Mouse (Mus musculus) adrenal gland, postnatal 14 days (tissue): Measurements from ENCODE around the gene Vars. TPM values are rescaled to one million over a fixed set of nuclear protein-coding genes. Genes with fewer than 3 reads are reported as not detected.
"Not testable (repeated sequence)": the region's sequence is repeated elsewhere in the genome, so short reads cannot be mapped to it uniquely, and the experiment has no call there.

Experiments used
- DNase-seq: peaks from one replicate; pipeline ENCODE4 v3.0.0; 2021; ENCODE audit warnings: mixed read lengths
- long read RNA-seq, 2 experiments: library from polyadenylated mRNA; stranded (forward); transcript quantifications; one replicate each; pipeline ENCODE4 v2.0.0; 2021
- total RNA-seq: library from RNA; stranded (reverse); gene quantifications from 2 replicates; pipeline ENCODE4 v1.2.3, GENCODE M21; 2021

The Vars gene
- 55.3 and 71.7 TPM in 2 replicates for total RNA-seq
- long read RNA-seq, experiment 1, full-length matches to known transcripts: 54 of 121 reads
- long read RNA-seq, experiment 1, partial matches to known transcripts: 47 of 121 reads
- long read RNA-seq, experiment 1, other reads (novel, unspliced or antisense): 20 of 121 reads
- long read RNA-seq, experiment 2, full-length matches to known transcripts: 34 of 83 reads
- long read RNA-seq, experiment 2, partial matches to known transcripts: 39 of 83 reads
- long read RNA-seq, experiment 2, other reads (novel, unspliced or antisense): 10 of 83 reads

DNA sequence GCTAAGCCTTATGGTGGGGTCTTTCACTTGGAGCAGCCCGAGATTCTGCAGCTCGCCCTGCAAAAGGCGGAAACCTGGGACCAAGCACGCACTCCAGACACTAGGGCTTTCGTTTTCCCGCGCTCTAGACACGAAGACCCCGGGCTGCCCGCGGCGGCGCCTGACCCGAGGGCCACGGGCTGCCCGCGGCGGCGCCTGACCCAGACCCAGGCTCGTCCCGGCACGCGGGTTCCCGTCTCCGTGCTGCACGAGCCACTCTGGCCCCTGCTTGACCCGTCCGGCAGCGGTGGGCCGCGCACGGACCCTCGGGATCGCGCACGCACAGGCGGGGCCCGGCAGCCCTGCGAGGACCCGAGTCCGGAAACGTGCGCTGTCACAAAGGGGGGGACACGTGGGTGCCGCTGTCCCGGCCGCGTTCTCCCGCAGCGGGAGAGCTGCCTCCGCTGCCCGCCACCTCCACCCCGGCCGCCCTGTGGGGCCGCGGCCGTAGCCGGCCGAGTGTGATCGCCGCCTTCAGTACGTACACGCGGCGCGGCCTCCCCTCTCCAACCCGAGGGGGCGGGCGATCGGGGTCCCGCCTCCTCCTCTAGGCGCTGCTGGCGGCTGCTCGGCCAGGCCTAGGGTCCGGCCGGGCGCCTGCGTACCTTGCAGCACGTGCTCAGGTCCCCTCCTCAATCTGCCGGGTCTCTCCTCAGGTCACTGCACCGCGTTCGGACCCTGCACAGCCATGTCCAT lies at the start of gene Vars:
Gene Vars (plus strand): TSS at position 271 of the 735 bp plus-strand sequence.
- DNase-seq: peak; percentile 93

DNA sequence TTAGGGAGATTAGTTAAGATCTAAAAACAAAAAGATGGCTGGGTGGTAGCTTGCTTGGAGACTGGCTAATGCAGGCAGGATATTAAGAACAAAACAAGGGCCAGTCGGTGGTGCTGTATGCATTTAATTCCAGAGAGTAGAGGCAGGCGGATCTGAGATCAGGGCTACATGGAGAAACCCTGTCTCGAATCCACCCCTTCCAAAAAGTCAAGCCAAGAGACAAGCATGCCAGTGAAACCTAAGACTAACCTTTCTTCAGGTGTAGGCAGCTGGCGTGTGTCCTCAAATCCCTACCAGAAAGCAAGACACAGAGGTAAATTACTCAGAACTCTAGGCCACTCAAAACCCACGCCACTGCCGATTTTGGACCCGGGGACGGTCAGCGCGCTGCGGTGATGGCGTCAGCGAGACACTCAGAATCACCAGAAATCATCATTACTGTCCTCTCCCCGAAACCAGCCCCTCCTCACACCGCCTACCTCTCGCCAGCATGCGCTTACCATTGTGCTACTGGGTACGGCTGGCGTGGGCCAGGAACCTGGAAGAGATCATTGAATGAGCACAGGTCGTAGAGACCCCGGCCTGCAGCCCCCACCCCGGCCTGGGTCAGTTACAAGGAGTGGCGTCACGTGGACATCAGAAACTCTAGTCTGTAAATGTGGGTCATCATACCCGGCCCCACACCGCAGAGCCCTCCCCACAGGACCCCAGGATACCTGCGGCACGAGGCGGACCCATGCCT lies 49.0 kb upstream of the Vars start:
- DNase-seq: no peak

DNA sequence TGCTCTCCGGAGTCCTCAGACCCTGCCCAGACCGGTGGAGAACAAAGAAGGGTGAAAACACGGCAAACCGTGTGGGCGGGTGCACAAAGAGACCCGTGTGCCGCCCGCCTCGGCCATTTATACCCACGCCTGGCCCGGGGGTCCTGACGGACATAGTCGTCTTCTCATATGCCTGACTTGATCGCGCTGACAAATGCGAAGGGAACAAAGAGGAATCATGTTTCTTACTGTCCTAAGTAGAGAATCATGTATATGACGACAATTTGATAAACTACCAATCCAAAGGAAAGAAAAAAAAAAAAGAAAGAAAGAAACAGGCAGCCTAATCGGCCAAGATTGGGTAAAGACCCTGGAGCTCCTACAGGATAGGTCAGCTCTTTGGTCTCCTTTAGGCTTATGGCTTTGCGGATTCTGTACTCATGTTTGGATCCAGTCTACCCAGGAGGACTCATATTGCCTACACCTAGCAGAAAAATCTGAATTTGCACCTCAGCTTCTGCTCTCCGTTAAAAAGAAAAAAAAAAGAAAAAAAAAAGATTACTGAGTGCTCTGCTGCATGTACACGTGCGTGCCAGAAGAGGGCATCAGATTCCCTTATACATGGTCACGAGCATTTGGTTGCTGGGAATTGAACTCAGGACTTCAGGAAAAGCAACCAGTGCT lies 48.3 kb upstream of the Vars start:
- DNase-seq: peak; percentile 90

DNA sequence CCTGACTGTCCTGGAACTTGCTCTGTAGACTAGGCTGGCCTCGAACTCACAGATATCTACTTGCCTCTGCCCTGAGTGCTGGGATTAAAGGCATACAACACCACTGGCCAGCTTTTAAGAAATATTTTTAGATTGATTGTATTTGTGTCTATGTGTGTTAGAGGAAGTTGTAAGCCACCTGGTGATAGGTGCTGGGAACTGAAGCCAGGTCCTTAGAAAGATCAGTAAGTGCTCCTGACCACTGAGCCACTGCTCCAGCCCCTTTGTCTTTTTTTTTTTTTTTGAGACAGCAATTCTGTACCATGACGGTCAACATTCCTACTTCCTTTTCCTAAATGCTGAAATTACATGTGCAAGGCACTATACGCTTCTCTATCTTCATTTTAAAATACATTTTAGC lies 47.5 kb upstream of the Vars start:
- no peak for DNase-seq

DNA sequence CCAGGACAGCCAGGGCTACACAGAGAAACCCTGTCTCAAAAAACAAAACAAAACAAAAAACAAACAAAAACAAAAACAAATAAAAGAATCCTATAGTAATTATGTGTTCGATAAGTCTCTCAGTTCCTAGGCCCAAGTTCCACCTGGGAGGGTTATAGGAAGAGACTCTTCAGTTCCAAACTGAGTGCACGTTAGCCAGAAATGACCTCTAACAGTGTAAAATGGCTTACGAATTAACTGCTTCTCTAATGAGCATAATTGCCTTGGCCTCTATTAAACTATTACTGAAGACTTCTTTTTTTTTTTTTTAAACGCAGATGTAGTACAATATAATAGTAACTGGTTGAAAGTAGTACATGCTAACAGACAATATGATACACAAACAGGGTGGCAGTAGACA lies 46.9 kb upstream of the Vars start:
- DNase-seq: no peak

DNA sequence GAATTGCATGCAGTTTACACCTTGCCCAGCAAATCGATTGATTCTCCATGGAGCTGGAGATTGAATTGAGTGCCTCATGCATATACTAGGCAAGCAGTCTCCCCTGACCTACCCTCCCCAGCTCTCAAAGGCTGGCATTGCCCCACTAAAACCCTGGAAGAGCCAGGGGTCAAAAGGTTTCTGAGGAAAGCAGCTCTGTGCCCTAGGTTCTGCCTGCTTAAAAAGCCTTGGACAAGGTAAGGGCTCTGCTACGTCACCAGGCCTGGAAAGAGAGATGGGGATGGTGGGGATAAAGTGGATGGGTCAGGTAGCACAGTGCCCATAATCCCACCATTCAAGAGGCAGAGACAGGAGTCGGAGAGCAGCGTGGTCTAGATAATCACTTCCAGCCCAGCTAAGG lies 46.0 kb upstream of the Vars start:
- DNase-seq: no peak

DNA sequence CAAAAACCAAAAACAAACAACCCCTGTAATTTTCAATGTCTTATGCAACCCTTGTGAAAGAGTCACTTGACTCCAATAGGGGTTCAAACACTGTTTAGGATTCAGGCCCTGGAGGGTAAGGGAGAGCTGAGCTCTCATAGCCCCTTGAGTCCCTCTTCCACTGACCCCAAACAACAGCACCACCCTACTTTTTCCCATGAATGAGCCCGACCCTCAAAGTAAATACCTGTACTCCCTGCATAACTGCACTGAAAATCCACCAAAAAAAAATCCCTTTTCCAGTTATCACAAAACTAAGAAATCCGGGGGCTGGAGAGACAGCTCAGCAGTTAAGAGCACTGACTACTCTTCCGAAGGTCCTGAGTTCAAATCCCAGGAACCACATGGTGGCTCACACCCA lies 44.9 kb upstream of the Vars start:
- DNase-seq: no peak

DNA sequence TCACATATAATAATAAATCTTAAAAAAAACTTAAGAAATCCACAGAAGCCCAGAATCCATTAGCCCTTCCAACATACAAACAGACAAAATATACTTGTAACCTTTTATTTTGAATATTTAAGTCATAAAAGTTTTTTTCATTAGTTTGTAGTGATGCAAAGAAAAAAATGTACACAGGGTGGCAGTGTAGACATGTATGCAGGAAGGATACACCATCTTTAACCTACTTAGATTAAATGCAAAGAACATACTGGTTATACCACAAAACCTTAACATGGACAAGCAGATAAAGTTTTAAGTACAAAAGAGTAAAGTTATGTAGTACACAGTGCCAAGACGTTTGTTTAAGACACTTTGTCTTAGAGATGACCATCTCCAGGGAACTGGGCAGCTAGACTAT lies 44.4 kb upstream of the Vars start:
- DNase-seq: no peak

DNA sequence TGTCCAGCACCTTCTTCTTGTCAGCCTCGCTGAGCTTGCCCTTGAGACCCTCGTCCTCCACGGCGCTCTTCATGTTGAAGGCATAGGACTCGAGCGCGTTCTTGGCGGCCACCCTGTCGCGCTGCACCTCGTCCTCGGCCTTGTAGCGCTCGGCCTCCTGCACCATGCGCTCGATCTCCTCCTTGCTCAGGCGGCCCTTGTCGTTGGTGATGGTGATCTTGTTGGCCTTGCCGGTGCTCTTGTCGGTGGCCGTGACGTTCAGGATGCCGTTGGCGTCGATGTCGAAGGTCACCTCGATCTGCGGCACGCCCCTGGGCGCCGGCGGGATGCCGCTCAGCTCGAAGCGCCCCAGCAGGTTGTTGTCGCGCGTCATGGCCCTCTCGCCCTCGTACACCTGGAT lies 43.5 kb upstream of the Vars start:
- peak; percentile 53 for DNase-seq

DNA sequence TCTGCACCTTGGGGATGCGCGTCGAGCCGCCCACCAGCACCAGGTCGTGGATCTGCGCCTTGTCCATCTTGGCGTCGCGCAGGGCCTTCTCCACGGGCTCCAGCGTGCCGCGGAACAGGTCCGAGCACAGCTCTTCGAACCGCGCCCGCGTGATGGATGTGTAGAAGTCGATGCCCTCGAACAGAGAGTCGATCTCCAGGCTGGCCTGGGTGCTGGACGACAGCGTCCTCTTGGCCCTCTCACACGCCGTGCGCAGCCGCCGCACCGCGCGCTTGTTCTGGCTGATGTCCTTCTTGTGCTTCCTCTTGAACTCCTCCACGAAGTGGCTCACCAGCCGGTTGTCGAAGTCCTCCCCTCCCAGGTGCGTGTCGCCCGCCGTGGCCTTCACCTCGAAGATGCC lies 42.8 kb upstream of the Vars start:
- DNase-seq: not testable (repeated sequence)

DNA sequence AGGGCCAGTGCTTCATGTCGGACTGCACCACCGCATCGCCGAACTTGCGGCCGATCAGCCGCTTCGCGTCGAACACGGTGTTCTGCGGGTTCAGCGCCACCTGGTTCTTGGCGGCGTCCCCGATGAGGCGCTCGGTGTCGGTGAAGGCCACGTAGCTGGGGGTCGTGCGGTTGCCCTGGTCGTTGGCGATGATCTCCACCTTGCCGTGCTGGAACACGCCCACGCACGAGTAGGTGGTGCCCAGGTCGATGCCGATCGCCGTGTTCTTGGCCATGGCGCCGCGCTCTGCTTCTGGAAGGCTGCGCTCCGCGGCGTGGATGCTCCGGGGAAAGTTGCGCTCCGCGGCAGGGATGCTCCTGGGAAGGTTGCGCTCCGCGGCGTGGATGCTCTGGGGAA lies 42.1 kb upstream of the Vars start:
- DNase-seq: not testable (repeated sequence)

DNA sequence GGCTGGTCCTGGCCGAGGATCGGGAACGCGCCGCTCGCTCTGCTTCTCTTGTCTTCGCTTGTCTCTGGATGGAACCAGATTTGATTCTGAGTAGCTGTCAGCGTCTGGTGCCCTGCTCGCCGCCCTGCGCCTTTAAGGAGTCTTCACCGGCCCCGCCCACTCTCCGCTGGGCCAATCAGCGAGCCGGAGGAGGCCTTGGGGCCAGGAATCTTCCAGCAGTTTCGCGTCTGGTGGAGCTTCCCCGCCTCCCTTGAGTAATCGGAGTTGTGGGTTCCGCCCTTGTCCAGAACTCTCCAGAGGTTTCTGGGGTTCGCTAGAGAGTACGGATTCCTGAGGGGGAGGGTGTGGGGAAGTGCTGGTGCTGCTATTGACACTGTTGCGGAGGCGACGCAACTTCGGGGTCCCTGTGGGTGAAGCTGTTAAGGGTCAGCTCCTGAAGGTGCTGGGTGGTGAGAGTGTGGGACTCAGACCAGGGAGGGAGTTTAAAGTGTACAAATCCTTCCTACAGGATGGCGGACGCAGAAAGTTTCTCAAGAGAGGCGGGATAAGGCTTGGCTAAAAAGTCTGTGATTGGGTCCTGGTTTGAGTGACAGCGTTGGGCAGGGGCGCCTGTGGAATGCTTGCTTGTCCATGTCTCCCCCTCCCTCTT lies 41.5 kb upstream of the Vars start, which contains the start of gene Hspa1b:
Gene Hspa1b (minus strand): TSS at position 109 of the 649 bp plus-strand sequence.
- DNase-seq: peak; percentile 85

DNA sequence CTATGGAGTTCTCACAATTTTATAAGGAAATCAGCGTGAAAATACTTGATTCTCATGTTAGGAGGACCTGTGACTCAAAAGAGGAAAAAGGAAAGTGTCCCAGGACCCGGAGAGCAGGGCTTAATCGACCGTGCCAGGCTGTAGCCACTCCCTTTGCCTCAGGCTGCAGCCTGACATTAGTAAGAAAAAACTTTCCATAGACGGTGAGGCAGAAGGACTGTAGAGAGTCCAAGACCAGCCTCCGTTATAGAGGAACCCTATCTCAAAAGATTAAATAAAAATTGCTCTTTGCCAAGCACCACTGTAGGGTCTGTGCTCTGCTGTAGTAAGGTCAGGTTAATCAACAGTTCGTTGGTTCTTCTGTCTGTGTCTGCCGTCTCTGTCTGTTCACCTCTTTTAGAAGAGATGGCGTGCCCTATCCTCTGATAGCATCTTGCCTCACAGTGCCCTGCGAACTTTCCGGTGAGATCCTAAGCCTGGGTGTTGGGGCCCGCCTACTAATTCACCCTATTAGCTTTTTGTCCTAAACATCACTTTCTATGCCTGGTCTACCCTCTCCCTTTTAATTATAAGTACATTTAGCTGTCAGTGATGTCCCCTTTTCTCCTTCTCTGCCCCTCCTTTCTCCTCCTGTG lies 40.8 kb upstream of the Vars start:
- peak; percentile 56 for DNase-seq

DNA sequence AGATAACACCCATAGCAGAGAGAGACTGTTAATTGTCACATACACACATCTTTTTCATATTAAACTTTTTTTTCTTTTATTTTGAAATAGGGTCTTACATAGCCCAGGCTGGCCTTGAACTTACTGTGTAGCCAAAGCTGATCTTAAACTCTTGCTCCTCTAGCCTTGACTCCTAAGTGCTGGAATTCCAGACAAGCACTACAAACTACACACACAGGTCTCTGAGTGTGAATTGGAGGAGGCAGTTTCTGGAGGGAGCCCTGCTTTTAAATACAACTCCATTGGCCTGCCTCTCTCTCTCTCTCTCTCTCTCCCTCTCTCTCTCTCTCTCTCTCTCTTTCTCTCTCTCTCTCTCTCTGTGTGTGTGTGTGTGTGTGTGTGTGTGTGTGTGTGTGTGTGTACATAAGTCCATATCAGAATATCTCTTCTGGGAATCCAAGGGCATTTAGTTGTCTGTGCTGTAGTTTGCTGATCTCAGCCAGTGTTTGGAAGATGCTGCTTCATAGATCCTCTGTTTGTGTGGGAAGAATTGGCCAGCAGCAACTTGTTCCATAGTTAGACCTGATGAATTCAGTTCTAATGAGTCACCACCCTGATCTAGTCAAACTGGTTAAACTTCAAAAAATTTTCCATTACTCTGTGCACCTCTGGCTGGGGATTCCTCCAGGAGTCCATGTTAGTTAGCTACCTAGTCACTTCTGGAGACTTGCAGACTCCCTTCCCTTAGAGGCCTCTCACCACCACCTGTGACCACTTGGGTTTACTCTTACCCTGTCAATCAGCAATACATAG lies 39.9 kb upstream of the Vars start:
- DNase-seq: no peak

DNA sequence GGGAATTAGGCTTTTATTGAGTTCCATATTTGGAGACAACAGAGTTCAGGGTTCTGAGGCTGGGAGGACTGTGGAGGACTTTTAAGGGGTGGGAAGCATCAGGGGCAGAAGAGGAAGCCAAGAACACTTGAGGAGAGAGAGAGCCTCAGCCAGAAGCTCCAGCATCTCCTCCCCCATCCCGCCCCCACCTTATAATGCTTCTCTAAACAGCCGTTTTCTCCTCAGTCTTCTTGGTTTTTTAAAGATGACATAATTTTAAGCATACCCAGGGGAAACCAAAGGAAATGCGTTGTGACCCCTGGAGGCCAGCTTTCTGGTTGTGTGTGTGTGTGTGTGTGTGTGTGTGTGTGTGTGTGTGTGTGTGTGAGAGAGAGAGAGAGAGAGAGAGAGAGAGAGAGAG lies 38.7 kb upstream of the Vars start:
- DNase-seq: no peak

DNA sequence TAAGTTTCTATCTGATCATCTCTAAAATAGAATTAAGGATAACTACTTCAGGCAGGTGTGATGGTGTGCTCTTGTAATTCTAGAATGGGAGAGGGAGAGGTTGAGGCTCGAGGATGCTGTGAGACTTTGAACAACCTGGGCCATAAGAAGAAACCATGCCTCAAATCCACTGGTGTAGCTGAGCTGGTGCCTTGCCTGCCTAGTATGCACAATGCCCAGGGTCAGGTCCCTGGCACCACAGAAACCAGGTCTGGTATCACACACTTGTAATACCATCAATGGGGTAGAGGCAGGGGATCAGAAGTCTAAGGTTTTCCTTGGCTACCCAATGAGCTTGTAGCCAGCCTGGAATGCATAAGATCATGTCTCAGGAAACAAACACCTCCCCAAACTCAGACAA lies 37.9 kb upstream of the Vars start:
- DNase-seq: no peak

DNA sequence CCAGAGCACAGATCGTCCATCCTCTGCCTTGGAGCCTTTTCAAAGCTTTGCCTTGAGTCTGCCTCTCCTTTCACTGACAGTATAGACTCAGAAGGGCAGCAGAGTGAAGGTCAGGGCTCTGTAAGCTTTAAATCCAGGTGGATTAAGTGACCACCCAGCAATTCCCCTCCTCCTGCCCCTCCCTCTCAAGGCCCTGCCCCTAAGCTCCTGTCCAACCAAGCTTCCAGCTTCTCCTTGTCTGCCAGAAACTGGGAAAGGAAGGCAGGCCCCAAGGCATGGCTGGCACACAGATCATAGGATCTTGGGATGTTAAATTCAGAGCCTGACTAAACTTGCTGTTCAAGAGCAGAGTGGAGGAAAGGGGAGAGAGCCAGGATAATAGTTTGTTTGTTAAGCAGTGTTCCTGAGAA lies 36.1 kb upstream of the Vars start:
- DNase-seq: no peak

DNA sequence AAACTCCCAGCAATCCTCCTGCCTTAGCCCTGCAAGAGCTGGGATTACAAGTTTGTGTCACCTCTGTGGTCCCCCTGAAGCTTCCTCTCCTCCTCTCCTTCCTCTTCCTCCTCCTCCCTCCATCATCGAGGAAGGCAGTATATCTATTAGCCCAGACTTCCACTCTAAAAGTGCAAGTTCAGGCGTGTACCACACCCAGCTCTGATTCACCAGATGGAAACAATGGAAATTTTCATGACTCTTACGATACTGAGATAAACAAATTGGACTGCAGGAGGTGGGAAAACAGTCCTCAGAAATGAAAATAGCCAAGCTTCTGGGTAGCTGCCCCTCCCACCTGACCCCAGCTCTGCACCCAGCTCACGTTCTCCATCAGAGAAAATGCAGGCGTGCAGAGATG lies 35.2 kb upstream of the Vars start:
- DNase-seq: no peak

DNA sequence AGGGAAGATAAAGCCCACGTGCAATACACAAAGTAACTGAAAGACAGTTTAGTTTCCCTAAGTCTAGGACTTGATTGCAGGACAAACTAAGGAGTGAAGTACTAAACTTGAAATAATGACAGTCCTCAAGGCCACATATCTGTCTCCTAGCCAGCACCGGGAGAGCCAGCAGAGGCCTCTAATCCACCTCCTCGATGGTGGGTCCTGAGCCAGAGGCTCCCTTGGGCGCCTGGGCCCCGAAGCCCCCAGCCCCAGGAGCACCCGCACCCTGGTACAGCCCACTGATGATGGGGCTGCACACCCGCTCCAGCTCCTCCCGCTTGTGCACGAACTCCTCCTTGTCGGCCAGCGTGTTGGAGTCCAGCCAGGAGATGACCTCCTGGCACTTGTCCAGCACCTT lies 31.0 kb upstream of the Vars start, which contains the start of gene Gm20481:
Gene Gm20481 (plus strand): TSS at position 91 of the 400 bp plus-strand sequence.
- DNase-seq: peak; percentile 31

DNA sequence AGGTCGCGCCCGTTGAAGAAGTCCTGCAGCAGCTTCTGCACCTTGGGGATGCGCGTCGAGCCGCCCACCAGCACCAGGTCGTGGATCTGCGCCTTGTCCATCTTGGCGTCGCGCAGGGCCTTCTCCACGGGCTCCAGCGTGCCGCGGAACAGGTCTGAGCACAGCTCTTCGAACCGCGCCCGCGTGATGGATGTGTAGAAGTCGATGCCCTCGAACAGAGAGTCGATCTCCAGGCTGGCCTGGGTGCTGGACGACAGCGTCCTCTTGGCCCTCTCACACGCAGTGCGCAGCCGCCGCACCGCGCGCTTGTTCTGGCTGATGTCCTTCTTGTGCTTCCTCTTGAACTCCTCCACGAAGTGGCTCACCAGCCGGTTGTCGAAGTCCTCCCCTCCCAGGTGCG lies 29.9 kb upstream of the Vars start:
- not testable (repeated sequence) for DNase-seq

DNA sequence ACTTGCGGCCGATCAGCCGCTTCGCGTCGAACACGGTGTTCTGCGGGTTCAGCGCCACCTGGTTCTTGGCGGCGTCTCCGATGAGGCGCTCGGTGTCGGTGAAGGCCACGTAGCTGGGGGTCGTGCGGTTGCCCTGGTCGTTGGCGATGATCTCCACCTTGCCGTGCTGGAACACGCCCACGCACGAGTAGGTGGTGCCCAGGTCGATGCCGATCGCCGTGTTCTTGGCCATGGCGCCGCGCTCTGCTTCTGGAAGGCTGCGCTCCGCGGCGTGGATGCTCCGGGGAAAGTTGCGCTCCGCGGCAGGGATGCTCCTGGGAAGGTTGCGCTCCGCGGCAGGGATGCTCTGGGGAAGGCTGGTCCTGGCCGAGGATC lies 29.1 kb upstream of the Vars start:
- DNase-seq: not testable (repeated sequence)
